Mouse (Mus musculus) hindbrain, embryonic 12.5 days (tissue): Measurements from ENCODE around the gene Spata19. TPM values are rescaled to one million over a fixed set of nuclear protein-coding genes. Genes with fewer than 3 reads are reported as not detected.

Source experiments
- ATAC-seq: fragments of 200-750 bp; cut with Nextera tagmentation; 2 replicates; pipeline ENCODE4 v1.8.0; 2017; ENCODE audit warnings: moderate TSS enrichment; ENCODE audit not compliant: low FRiP score
- H3K27ac ChIP-seq: fragments of 300-500 bp; sonication (generic); 2 replicates; pipeline ENCODE4 v1.5.1; 2016; ENCODE audit warnings: mild to moderate bottlenecking
- H3K27me3 ChIP-seq: fragments of 300-500 bp; sonication (generic); 2 replicates; pipeline ENCODE4 v1.6.1; 2016; ENCODE audit warnings: mild to moderate bottlenecking
- H3K36me3 ChIP-seq: fragments of 300-500 bp; sonication (generic); 2 replicates; pipeline ENCODE4 v1.6.1; 2016; ENCODE audit warnings: mild to moderate bottlenecking
- H3K4me1 ChIP-seq: fragments of 300-500 bp; sonication (generic); 2 replicates; pipeline ENCODE4 v1.6.1; 2016
- H3K4me2 ChIP-seq: fragments of 300-500 bp; sonication (generic); replicated peaks from 2 replicates; pipeline ENCODE4 v1.6.1; 2016; ENCODE audit warnings: mild to moderate bottlenecking
- H3K4me3 ChIP-seq: fragments of 300-500 bp; sonication (generic); 2 replicates; pipeline ENCODE4 v1.5.1; 2016; ENCODE audit warnings: mild to moderate bottlenecking
- H3K9ac ChIP-seq: fragments of 300-500 bp; sonication (generic); 2 replicates; pipeline ENCODE4 v1.6.1; 2016; ENCODE audit warnings: mild to moderate bottlenecking, moderate library complexity
- H3K9me3 ChIP-seq: fragments of 300-500 bp; sonication (generic); replicated peaks from 2 replicates; pipeline ENCODE4 v1.6.1; 2016; ENCODE audit warnings: mild to moderate bottlenecking
- WGBS: fragments of 180-500 bp; shearing (Covaris S2); methylation state at CpG from one replicate; pipeline ENCODE4 v1.1.7; 2016; 5-methylcytosine and 5-hydroxymethylcytosine counted together
- polyA plus RNA-seq: library from polyadenylated mRNA; unstranded; fragments of >200 nt; fragmentation: Nextera tagmentation; extraction: Ambion mirVana; gene quantifications from 2 replicates; pipeline ENCODE4 v1.2.1, GENCODE M21; 2016

Gene Spata19
- polyA plus RNA-seq, result not detected in 2 replicates

- 75% methylated on average over 3 of the region's 3 CpGs for WGBS
- Histone ChIP-seq H3K36me3 (no peaks in the 10 kb centered on the region), H3K27me3 (no peaks in the 10 kb centered on the region), H3K4me2 (no peak within 1 kb of the TSS), H3K9ac (no peak within 1 kb of the TSS), H3K4me1 (no peaks in the 10 kb centered on the region), H3K4me3 (no peak within 1 kb of the TSS), H3K27ac (no peak within 1 kb of the TSS), H3K9me3 (no peaks in the 10 kb centered on the region)
- ATAC-seq, result no peak
These were observed at the start of gene Spata19 for GRCm38 (mm10) chr9:27396500-27396899. TSS of gene Spata19 (plus strand) at chr9:27396800.

- Histone ChIP-seq H3K4me3 (no peak overlapping the region), H3K4me2 (no peak overlapping the region), H3K27me3 (no peaks in the 10 kb centered on the region), H3K9me3 (no peaks in the 10 kb centered on the region), H3K27ac (no peak overlapping the region), H3K36me3 (peaks cover 8% of the 10 kb centered on the region; the same call in 1 of the 2 replicates), H3K4me1 (no peaks in the 10 kb centered on the region), H3K9ac (no peak overlapping the region)
- 86% methylated on average over 7 of the region's 7 CpGs for WGBS
- ATAC-seq, result no peak
These were observed 43.5 kb upstream of the Spata19 start for GRCm38 (mm10) chr9:27353082-27353481.

GRCm38 (mm10) chr9:27357893-27358292, 38.7 kb upstream of the Spata19 start:
- Histone ChIP-seq H3K4me2 (no peak overlapping the region), H3K4me3 (no peak overlapping the region), H3K36me3 (no peaks in the 10 kb centered on the region), H3K27ac (no peak overlapping the region), H3K27me3 (no peaks in the 10 kb centered on the region), H3K4me1 (no peaks in the 10 kb centered on the region), H3K9ac (no peak overlapping the region), H3K9me3 (no peaks in the 10 kb centered on the region)
- ATAC-seq, result no peak
- WGBS, result 93% methylated on average over 6 of the region's 6 CpGs

GRCm38 (mm10) chr9:27367231-27367630, 29.4 kb upstream of the Spata19 start:
- H3K9ac ChIP-seq, result no peak overlapping the region
- no peaks in the 10 kb centered on the region for H3K4me1 ChIP-seq
- 58% methylated on average over 2 of the region's 2 CpGs for WGBS
- no peak overlapping the region for H3K4me3 ChIP-seq
- no peak overlapping the region for H3K4me2 ChIP-seq
- ATAC-seq, result no peak
- no peaks in the 10 kb centered on the region for H3K9me3 ChIP-seq
- no peak overlapping the region for H3K27ac ChIP-seq
- no peaks in the 10 kb centered on the region for H3K27me3 ChIP-seq
- H3K36me3 ChIP-seq, result no peaks in the 10 kb centered on the region

- no peaks in the 10 kb centered on the region for H3K27me3 ChIP-seq
- H3K4me3 ChIP-seq, result no peak overlapping the region
- no peak for ATAC-seq
- no peaks in the 10 kb centered on the region for H3K4me1 ChIP-seq
- H3K27ac ChIP-seq, result no peak overlapping the region
- no peaks in the 10 kb centered on the region for H3K9me3 ChIP-seq
- no peak overlapping the region for H3K9ac ChIP-seq
- 69% methylated on average over 2 of the region's 2 CpGs for WGBS
- no peaks in the 10 kb centered on the region for H3K36me3 ChIP-seq
- no peak overlapping the region for H3K4me2 ChIP-seq
These were observed 27.5 kb upstream of the Spata19 start for GRCm38 (mm10) chr9:27369108-27369507.

GRCm38 (mm10) chr9:27375746-27376145, 20.9 kb upstream of the Spata19 start:
- WGBS, result 84% methylated on average over 1 of the region's 1 CpGs
- H3K4me2 ChIP-seq, result no peak overlapping the region

GRCm38 (mm10) chr9:27386951-27387350, 9.6 kb upstream of the Spata19 start:
- H3K27ac ChIP-seq, result no peak overlapping the region
- H3K9me3 ChIP-seq, result no peaks in the 10 kb centered on the region
- H3K4me2 ChIP-seq, result no peak overlapping the region
- H3K4me1 ChIP-seq, result no peaks in the 10 kb centered on the region
- no peak overlapping the region for H3K9ac ChIP-seq
- ATAC-seq, result no peak
- H3K36me3 ChIP-seq, result no peaks in the 10 kb centered on the region
- WGBS, result 90% methylated on average over 3 of the region's 3 CpGs
- no peak overlapping the region for H3K4me3 ChIP-seq
- no peaks in the 10 kb centered on the region for H3K27me3 ChIP-seq

More at GRCm38 (mm10) chr9:27375746-27376145, 20.9 kb upstream of the Spata19 start:
- no peaks in the 10 kb centered on the region for H3K9me3 ChIP-seq
- no peaks in the 10 kb centered on the region for H3K27me3 ChIP-seq
- ATAC-seq, result no peak
- no peak overlapping the region for H3K27ac ChIP-seq
- H3K9ac ChIP-seq, result no peak overlapping the region
- no peaks in the 10 kb centered on the region for H3K4me1 ChIP-seq
- no peak overlapping the region for H3K4me3 ChIP-seq
- H3K36me3 ChIP-seq, result no peaks in the 10 kb centered on the region

- Histone ChIP-seq H3K36me3 (no peaks in the 10 kb centered on the region), H3K27me3 (no peaks in the 10 kb centered on the region), H3K9me3 (no peaks in the 10 kb centered on the region), H3K27ac (no peak overlapping the region), H3K4me2 (no peak overlapping the region), H3K9ac (no peak overlapping the region), H3K4me1 (no peaks in the 10 kb centered on the region), H3K4me3 (no peak overlapping the region)
- no peak for ATAC-seq
- 81% methylated on average over 4 of the region's 4 CpGs for WGBS
These were observed 4.6 kb downstream of the Spata19 start for GRCm38 (mm10) chr9:27401169-27401568.

GRCm38 (mm10) chr9:27409733-27410132, 13.1 kb downstream of the Spata19 start:
- H3K9me3 ChIP-seq, result no peaks in the 10 kb centered on the region
- 0 out of 2 replicates have a peak, but pooled peaks cover 3% of the 10 kb centered on the region for H3K27me3 ChIP-seq
- no peaks in the 10 kb centered on the region for H3K36me3 ChIP-seq
- ATAC-seq, result peak; percentile 53
- no peak overlapping the region for H3K27ac ChIP-seq
- H3K9ac ChIP-seq, result no peak overlapping the region
- H3K4me2 ChIP-seq, result no peak overlapping the region
- no peak overlapping the region for H3K4me3 ChIP-seq
- peaks cover 5% of the 10 kb centered on the region for H3K4me1 ChIP-seq

GRCm38 (mm10) chr9:27414058-27414460, 17.5 kb downstream of the Spata19 start:
- Histone ChIP-seq H3K9ac (no peak overlapping the region), H3K4me1 (peaks cover 5% of the 10 kb centered on the region), H3K27ac (no peak overlapping the region), H3K4me3 (no peak overlapping the region), H3K4me2 (peak overlapping the region; percentile 47), H3K36me3 (no peaks in the 10 kb centered on the region), H3K9me3 (no peaks in the 10 kb centered on the region), H3K27me3 (peaks cover 16% of the 10 kb centered on the region)
- ATAC-seq, result peak; percentile 69
- under 1% methylated on average over 11 of the region's 11 CpGs for WGBS

GRCm38 (mm10) chr9:27424511-27424910, 27.9 kb downstream of the Spata19 start:
- no peak overlapping the region for H3K4me2 ChIP-seq
- H3K4me1 ChIP-seq, result no peaks in the 10 kb centered on the region
- no peaks in the 10 kb centered on the region for H3K27me3 ChIP-seq
- no peak overlapping the region for H3K9ac ChIP-seq
- WGBS, result 76% methylated on average over 4 of the region's 4 CpGs
- no peaks in the 10 kb centered on the region for H3K36me3 ChIP-seq
- no peak overlapping the region for H3K27ac ChIP-seq
- H3K9me3 ChIP-seq, result no peaks in the 10 kb centered on the region
- no peak overlapping the region for H3K4me3 ChIP-seq
- ATAC-seq, result no peak

- no peaks in the 10 kb centered on the region for H3K9me3 ChIP-seq
- no peaks in the 10 kb centered on the region for H3K4me1 ChIP-seq
- H3K27ac ChIP-seq, result no peak overlapping the region
- 43% methylated on average over 4 of the region's 4 CpGs for WGBS
- H3K27me3 ChIP-seq, result 0 out of 2 replicates have a peak, but pooled peaks cover 3% of the 10 kb centered on the region
- no peak overlapping the region for H3K4me3 ChIP-seq
- H3K9ac ChIP-seq, result no peak overlapping the region
- peak; percentile 73 for ATAC-seq
- no peaks in the 10 kb centered on the region for H3K36me3 ChIP-seq
- no peak overlapping the region for H3K4me2 ChIP-seq
These were observed 32.0 kb downstream of the Spata19 start for GRCm38 (mm10) chr9:27428552-27428951.

- Histone ChIP-seq H3K36me3 (no peaks in the 10 kb centered on the region), H3K4me2 (no peak overlapping the region), H3K9me3 (no peaks in the 10 kb centered on the region), H3K9ac (no peak overlapping the region), H3K27me3 (peaks cover 3% of the 10 kb centered on the region; the same call in 1 of the 2 replicates), H3K4me1 (peaks cover 15% of the 10 kb centered on the region), H3K27ac (no peak overlapping the region), H3K4me3 (no peak overlapping the region)
- no peak for ATAC-seq
- 79% methylated on average over 7 of the region's 7 CpGs for WGBS
These were observed 36.7 kb downstream of the Spata19 start for GRCm38 (mm10) chr9:27433301-27433700.
